Mouse (Mus musculus) central nervous system, embryonic 18 days (tissue): ENCODE measurements around the gene Gsap. TPM values are rescaled to one million over a fixed set of nuclear protein-coding genes. Genes with fewer than 3 reads are reported as not detected.

Source experiments
- polyA plus RNA-seq: library from polyadenylated mRNA; depleted of rRNA; stranded (reverse); fragments of >200 nt; gene quantifications from 2 replicates; pipeline ENCODE4 v1.2.3, GENCODE M21; 2012; rRNA removed

Gsap gene
- 13.7 and 14.6 TPM in 2 replicates for polyA plus RNA-seq

GRCm38 (mm10) chr5:21185764-21186685 lies at the start of gene Gsap:
TSS of gene Gsap (plus strand) at chr5:21186255.

Other genes starting within 250 kb of the Gsap start
- gene Rsbn1l, start 229.9 kb upstream of the Gsap start, polyA plus RNA-seq = 7.8 and 8.0 TPM in 2 replicates
- 92.8 and 94.9 TPM in 2 replicates for gene Ptpn12, start 130.3 kb upstream of the Gsap start, polyA plus RNA-seq
- 1.7 and 1.9 TPM in 2 replicates for gene Fgl2, start 186.4 kb downstream of the Gsap start, polyA plus RNA-seq
- 0.40 and 0.64 TPM in 2 replicates for gene Ccdc146, start 238.4 kb downstream of the Gsap start, polyA plus RNA-seq
- 6.0 and 6.6 TPM in 2 replicates for gene Fam185a, start 238.7 kb downstream of the Gsap start, polyA plus RNA-seq